Mouse (Mus musculus): ENCODE measurements around the gene Iqch. TPM values are rescaled to one million over a fixed set of nuclear protein-coding genes. Genes with fewer than 3 reads are reported as not detected.

The Iqch gene
- not detected for total RNA-seq (2021)

GRCm38 (mm10) chr9:63602043-63602939 is at the start of gene Iqch, which contains the start of gene Aagab:
Iqch (minus strand) TSS chr9:63602493.
Aagab (plus strand) TSS chr9:63602660.
- intact Hi-C loops (cut with DNase I) = no loop called here
- peak; percentile 97 for DNase-seq

- DNase-seq = peak; percentile 62 to 69
- intact Hi-C loops (cut with DNase I) = loop anchor here (5.0 kb wide), 2 partner anchors 56 to 106 kb away; partner anchors contain the start of gene Smad3
Observed at GRCm38 (mm10) chr9:63651594-63651993, 49.3 kb upstream of the Iqch start.

GRCm38 (mm10) chr9:63650905-63651304 is 48.6 kb upstream of the Iqch start:
- intact Hi-C loops (cut with DNase I) = loop anchor here (1.0 to 5.0 kb wide), 3 partner anchors 56 to 191 kb away; partner anchors contain the start of gene Smad3
- DNase-seq = peak; percentile 57 to 61

GRCm38 (mm10) chr9:63649841-63650545 is 47.7 kb upstream of the Iqch start:
- DNase-seq = peak in 1 of 2 experiments; percentile 61

GRCm38 (mm10) chr9:63648520-63648918 is 46.2 kb upstream of the Iqch start:
- intact Hi-C loops (cut with DNase I) = no loop called here
- no peak for DNase-seq

More at GRCm38 (mm10) chr9:63649841-63650545, 47.7 kb upstream of the Iqch start:
- intact Hi-C loops (cut with DNase I) = loop anchor here (1.0 to 5.0 kb wide), 3 partner anchors 57 to 192 kb away; partner anchors contain the start of gene Smad3

GRCm38 (mm10) chr9:63647581-63648519 is 45.6 kb upstream of the Iqch start:
- intact Hi-C loops (cut with DNase I) = no loop called here
- no peak for DNase-seq

- DNase-seq = no peak
- intact Hi-C loops (cut with DNase I) = no loop called here
Observed at GRCm38 (mm10) chr9:63645084-63645483, 42.8 kb upstream of the Iqch start.

- DNase-seq = no peak
- intact Hi-C loops (cut with DNase I) = no loop called here
Observed at GRCm38 (mm10) chr9:63644011-63644410, 41.7 kb upstream of the Iqch start.

GRCm38 (mm10) chr9:63641983-63642646 is 39.8 kb upstream of the Iqch start:
- intact Hi-C loops (cut with DNase I) = no loop called here
- no peak for DNase-seq

- intact Hi-C loops (cut with DNase I) = no loop called here
- DNase-seq = no peak
Observed at GRCm38 (mm10) chr9:63636113-63636512, 33.8 kb upstream of the Iqch start.

- intact Hi-C loops (cut with DNase I) = no loop called here
- DNase-seq = no peak
Observed at GRCm38 (mm10) chr9:63633334-63633733, 31.0 kb upstream of the Iqch start.

GRCm38 (mm10) chr9:63632924-63633323 is 30.6 kb upstream of the Iqch start:
- intact Hi-C loops (cut with DNase I) = loop anchor here (1.0 kb wide), 1 partner anchor 211 kb away; no protein-coding TSS in a partner anchor
- no peak for DNase-seq

- intact Hi-C loops (cut with DNase I) = loop anchor here (1.0 kb wide), 1 partner anchor 212 kb away; no protein-coding TSS in a partner anchor
- no peak for DNase-seq
Observed at GRCm38 (mm10) chr9:63632045-63632444, 29.8 kb upstream of the Iqch start.

GRCm38 (mm10) chr9:63625090-63625756 is 22.9 kb upstream of the Iqch start:
- intact Hi-C loops (cut with DNase I) = no loop called here
- DNase-seq = no peak

- intact Hi-C loops (cut with DNase I) = no loop called here
- DNase-seq = no peak
Observed at GRCm38 (mm10) chr9:63623895-63624569, 21.7 kb upstream of the Iqch start.

GRCm38 (mm10) chr9:63617967-63618366 is 15.7 kb upstream of the Iqch start:
- no peak for DNase-seq
- intact Hi-C loops (cut with DNase I) = no loop called here

- intact Hi-C loops (cut with DNase I) = loop anchor here (5.0 kb wide), 2 partner anchors 152 to 477 kb away; no protein-coding TSS in a partner anchor
Observed at GRCm38 (mm10) chr9:63614018-63614985, 12.0 kb upstream of the Iqch start.

More at GRCm38 (mm10) chr9:63614018-63614985, 12.0 kb upstream of the Iqch start:
- no peak for DNase-seq

Measured in heart, postnatal 10 days (tissue).